In the genomic region with DNA sequence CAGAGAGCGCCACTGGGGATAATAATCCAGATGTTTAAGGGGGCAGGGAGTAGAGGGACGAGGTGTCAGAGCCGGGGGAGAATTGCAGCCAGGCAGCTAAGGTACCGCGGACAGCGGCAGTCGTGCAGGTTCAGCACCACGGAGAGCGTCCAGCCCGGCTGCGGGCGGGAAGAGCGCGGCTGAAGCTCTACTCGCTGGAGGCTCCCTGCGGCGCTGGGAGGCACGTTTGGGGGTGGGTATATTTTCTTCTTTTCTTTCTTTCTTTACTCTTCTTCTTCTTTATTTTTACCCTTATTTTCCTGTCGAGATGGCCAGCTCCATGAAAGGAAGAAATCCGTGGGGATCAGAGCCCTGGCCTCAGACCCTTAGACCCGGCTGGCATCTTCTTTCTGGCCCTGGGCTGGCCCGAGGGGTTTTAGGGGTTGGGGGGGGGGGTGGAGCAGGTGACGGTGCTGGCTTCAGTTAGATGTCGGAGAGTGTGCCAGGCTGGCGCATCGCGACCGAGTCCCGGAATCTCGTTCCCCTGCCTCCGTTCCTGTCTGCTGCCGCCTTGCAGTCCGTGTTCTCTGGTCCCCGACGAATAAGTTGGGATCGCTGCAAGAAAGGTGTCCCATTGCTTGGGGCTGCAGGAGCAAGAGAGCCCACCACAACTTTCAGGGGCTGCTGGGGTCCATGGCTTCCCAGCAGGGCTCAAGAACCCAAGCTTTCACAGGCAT, we compare ENCODE assay signal across 8 mouse cellular contexts. TPM values are rescaled to one million over a fixed set of nuclear protein-coding genes. Genes with fewer than 3 reads are reported as not detected.
DNase-seq lines count a peak whose midpoint lies in the region; ATAC-seq lines count a peak whose summit lies in the region.

A gene (minus strand): TSS at position 391 of the 716 bp plus-strand sequence.

- no peaks in the 10 kb centered on the region for H3K9me3 ChIP-seq in liver, embryonic 13.5 days (replicated peaks)
- no peaks in the 10 kb centered on the region for H3K9me3 ChIP-seq in neural tube, embryonic 12.5 days

- ATAC-seq in liver, embryonic 13.5 days (ENCODE audit: low read depth) = no peak
- peak; percentile 70 for ATAC-seq in neural tube, embryonic 12.5 days (ENCODE audit: low FRiP score, low read depth)

- no peak within 1 kb of the TSS for H3K4me2 ChIP-seq in liver, embryonic 13.5 days
- peak within 1 kb of the TSS; percentile 65 for H3K4me2 ChIP-seq in neural tube, embryonic 12.5 days (replicated peaks)

- no peaks in the 10 kb centered on the region for H3K4me1 ChIP-seq in liver, embryonic 13.5 days (replicated peaks)
- peaks cover 17% of the 10 kb centered on the region for H3K4me1 ChIP-seq in neural tube, embryonic 12.5 days

- 2% methylated on average over 36 of the region's 36 CpGs for WGBS in liver, embryonic 13.5 days (ENCODE audit: insufficient replicate concordance)
- WGBS in neural tube, embryonic 12.5 days = under 1% methylated on average over 36 of the region's 36 CpGs

- no peak within 1 kb of the TSS for H3K27ac ChIP-seq in liver, embryonic 13.5 days
- H3K27ac ChIP-seq in neural tube, embryonic 12.5 days = peak within 1 kb of the TSS; percentile 77

- DNase-seq in right cerebral cortex, adult 2 months (ENCODE audit: low spot score in 2 of 2) = peak; percentile 16 to 31
- DNase-seq in right cerebral cortex, postnatal 36 days (ENCODE audit: low spot score in 2 of 2) = no peak
- DNase-seq in embryo, embryonic 10 days (ENCODE audit: low spot score) = peak; percentile 91
- DNase-seq in gastrocnemius, postnatal 4 days (ENCODE audit: low spot score in 2 of 2) = peak; percentile 63 to 74
- DNase-seq in kidney, adult 18-20 months = peak; percentile 60
- DNase-seq in liver, embryonic 13.5 days = peak; percentile 30
- DNase-seq in thymus, postnatal 4 days = peak; percentile 87

- H3K27me3 ChIP-seq in liver, embryonic 13.5 days = peaks cover 21% of the 10 kb centered on the region
- H3K27me3 ChIP-seq in neural tube, embryonic 12.5 days (replicated peaks) = no peaks in the 10 kb centered on the region

- H3K4me3 ChIP-seq in liver, embryonic 13.5 days (replicated peaks) = no peak within 1 kb of the TSS
- peak within 1 kb of the TSS; percentile 68 for H3K4me3 ChIP-seq in neural tube, embryonic 12.5 days

- H3K9ac ChIP-seq in liver, embryonic 13.5 days = no peak within 1 kb of the TSS
- H3K9ac ChIP-seq in neural tube, embryonic 12.5 days = peak within 1 kb of the TSS; percentile 84

- no peaks in the 10 kb centered on the region for H3K36me3 ChIP-seq in liver, embryonic 13.5 days
- no peaks in the 10 kb centered on the region for H3K36me3 ChIP-seq in neural tube, embryonic 12.5 days

RNA-seq across cellular contexts. Expression of the gene that starts here (rescaled TPM):
- total RNA-seq in gastrocnemius, postnatal 4 days (2021) = not detected
- not detected in 2 replicates for polyA plus RNA-seq in liver, embryonic 13.5 days (2015; fragmentation: Nextera tagmentation; extraction: Ambion mirVana)
- 5.5 and 6.0 TPM in 2 replicates for polyA plus RNA-seq in neural tube, embryonic 12.5 days (2016; fragmentation: Nextera tagmentation; extraction: Ambion mirVana)

Comparison
In these comparisons a context has a peak if more than half of its experiments do, and no peak if none do; other contexts are left out.
1. DNase-seq: peak in right cerebral cortex, adult 2 months (2 of 2), embryo, embryonic 10 days (single experiment), kidney, adult 18-20 months (single experiment) and thymus, postnatal 4 days (single experiment); none in right cerebral cortex, postnatal 36 days (0 of 2).
2. Peak in DNase-seq in gastrocnemius, postnatal 4 days; RNA of the gene not detected or under 1 TPM.
3. Peak in DNase-seq in liver, embryonic 13.5 days; RNA of the gene not detected or under 1 TPM.